ENCODE assay signal across 16 mouse cellular contexts in genomic region chr3:84646331-84646845, GRCm38 (mm10). TPM values are rescaled to one million over a fixed set of nuclear protein-coding genes. Genes with fewer than 3 reads are reported as not detected.
A peak's percentile ranks its signal among the peaks of the same experiment; 100 is the strongest.
DNase-seq lines count a peak whose midpoint lies in the region; ATAC-seq and TF ChIP-seq lines count a peak whose summit lies in the region.
"Had no signal": no experiment of that assay in that cellular context is flagged by ENCODE, and none has a peak within 500 bp of the region (broad histone marks: within the 10 kb centered on the region; RNA-seq: fewer than 3 reads in every experiment).

No protein-coding gene starts in this region.

- H3K79me2 ChIP-seq in CH12.LX (replicated peaks; ENCODE audit: control insufficient read depth, extremely low read depth, insufficient read depth, poor library complexity, severe bottlenecking), result no peaks in the 10 kb centered on the region

- no peaks in the 10 kb centered on the region for H3K27me3 ChIP-seq in kidney, adult 2 months (replicated peaks; ENCODE audit: control insufficient read depth, insufficient read depth, low read length)
- H3K27me3 ChIP-seq in CH12.LX (replicated peaks), result no peaks in the 10 kb centered on the region
- H3K27me3 ChIP-seq: embryonic facial prominence, embryonic 12.5 days had no signal

- 59% methylated on average over 8 of the region's 8 CpGs for WGBS in kidney, adult 2 months

- TF ChIP-seq CTCF in kidney, adult 2 months (conservative IDR thresholded peaks at IDR 0.05; ENCODE audit: insufficient read depth, insufficient read length, low read depth, low read length), result no peak
- TF ChIP-seq CTCF in CH12.LX (conservative IDR thresholded peaks at IDR 0.05 in 1 of 2, IDR thresholded peaks at IDR 0.05 in 1 of 2; ENCODE audit: low read depth in 2 of 2, low read length in 2 of 2), result no peak

- dilution Hi-C loops in CH12.LX (cut with MboI; ENCODE audit: extremely low pct_ligation_motif_present, extremely low pct_unique_long_range_greater_than_20kb, low sequenced_read_pairs), result no loop called here

- H3K4me1 ChIP-seq in kidney, adult 2 months (ENCODE audit: control insufficient read depth, insufficient read depth, low read length), result no peaks in the 10 kb centered on the region
- H3K4me1 ChIP-seq in CH12.LX (ENCODE audit: control insufficient read depth in 1 of 2, insufficient read depth in 2 of 2), result peaks cover 6 to 23% of the 10 kb centered on the region in 2 experiments
- H3K4me1 ChIP-seq: embryonic facial prominence, embryonic 12.5 days had no signal

- H3K9me3 ChIP-seq in CH12.LX (replicated peaks; ENCODE audit: low read length), result peaks cover 7% of the 10 kb centered on the region
- H3K9me3 ChIP-seq: embryonic facial prominence, embryonic 12.5 days; hindbrain, embryonic 13.5 days had no signal

- in situ Hi-C loops in CH12.LX (cut with MboI; ENCODE audit: low pct_ligation_motif_present, low pct_unique_long_range_greater_than_20kb, low sequenced_read_pairs), result no loop called here

- peak; percentile 57 for DNase-seq in kidney, adult 2 months
- no peak for DNase-seq in kidney, postnatal 4 days
- DNase-seq in CH12.LX (ENCODE audit: extremely low read depth), result no peak
- DNase-seq in adrenal gland, adult 2 months, result peak; percentile 85
- DNase-seq in right cerebral cortex, postnatal 4 days, result no peak
- no peak for DNase-seq in right cerebral cortex, adult 18-20 months
- DNase-seq: cerebellum, postnatal 10 days; gastrocnemius, postnatal 25 days; kidney, postnatal 10 days; liver; midbrain, embryonic 14.5 days had no signal

- no peaks in the 10 kb centered on the region for H3K36me3 ChIP-seq in kidney, adult 2 months (ENCODE audit: control insufficient read depth, insufficient read depth, low read length)
- no peaks in the 10 kb centered on the region for H3K36me3 ChIP-seq in CH12.LX (replicated peaks in 1 of 2; ENCODE audit: control insufficient read depth in 1 of 2, insufficient read depth in 1 of 2, low read length in 1 of 2)
- H3K36me3 ChIP-seq: embryonic facial prominence, embryonic 12.5 days; hindbrain, embryonic 13.5 days had no signal

- no peak overlapping the region for H3K4me3 ChIP-seq in kidney, adult 2 months (ENCODE audit: insufficient read depth, low read depth, low read length)
- no peak overlapping the region for H3K4me3 ChIP-seq in CH12.LX (replicated peaks in 1 of 3; ENCODE audit: low read depth in 2 of 3, low read length in 2 of 3, poor library complexity in 1 of 3)
- H3K4me3 ChIP-seq: embryonic facial prominence, embryonic 12.5 days; hindbrain, embryonic 13.5 days had no signal

- no peak overlapping the region for H3K27ac ChIP-seq in kidney, adult 2 months (ENCODE audit: insufficient read depth, low read depth, low read length)
- H3K27ac ChIP-seq in CH12.LX (ENCODE audit: insufficient read depth, low read depth), result no peak overlapping the region
- H3K27ac ChIP-seq: embryonic facial prominence, embryonic 12.5 days; hindbrain, embryonic 13.5 days had no signal

- H3K9ac ChIP-seq in CH12.LX (ENCODE audit: insufficient read depth, low read depth), result no peak overlapping the region
- H3K9ac ChIP-seq: embryonic facial prominence, embryonic 12.5 days; hindbrain, embryonic 13.5 days had no signal

- 0 out of 2 replicates have a peak, but pooled peaks have one; percentile 15 for ATAC-seq in megakaryocyte, adult 5-6 weeks (ENCODE audit: poor library complexity, severe bottlenecking)
- ATAC-seq: forebrain, embryonic 14.5 days; lung, postnatal 0 days had no signal

- no peak for TF ChIP-seq POLR2A in kidney, adult 2 months (IDR thresholded peaks at IDR 0.05; ENCODE audit: low read depth, low read length)
- no peak for TF ChIP-seq POLR2A in CH12.LX (IDR thresholded peaks at IDR 0.05; ENCODE audit: low read depth, low read length)

- no peak for TF ChIP-seq RAD21 in CH12.LX (IDR thresholded peaks at IDR 0.05; ENCODE audit: low read depth, low read length)

- H3K4me2 ChIP-seq in CH12.LX (ENCODE audit: insufficient read depth, low read depth, poor library complexity, severe bottlenecking), result no peak overlapping the region
- H3K4me2 ChIP-seq: embryonic facial prominence, embryonic 12.5 days; hindbrain, embryonic 13.5 days had no signal

- TF ChIP-seq EP300 in CH12.LX (IDR thresholded peaks at IDR 0.05; ENCODE audit: low read length), result no peak

TF ChIP-seq in CH12.LX, 34 proteins besides CTCF, POLR2A, EP300 and RAD21:
- peak; percentile 61; the same call in 1 of the 2 replicates for TF ChIP-seq MAFK (IDR thresholded peaks at IDR 0.05; ENCODE audit: insufficient replicate concordance, low read length)
- TF ChIP-seq BHLHE40 (IDR thresholded peaks at IDR 0.05; ENCODE audit: low read depth, low read length), result no peak

RNA-seq across cellular contexts. Expression of gene Tmem154, which starts 19.6 kb away (rescaled TPM):
- polyA plus RNA-seq in kidney, adult 2 months (2012; rRNA removed), result 0.42 and 0.88 TPM in 2 replicates
- 38.6 and 42.8 TPM in 2 replicates for total RNA-seq in CH12.LX (2012; rRNA removed)
- 57.1 and 57.7 TPM in 2 replicates for total RNA-seq in CH12.LX (2014; rRNA removed)
- polyA plus RNA-seq in CH12.LX (2012; ENCODE audit: insufficient read length, low read depth), result 81.6 and 91.5 TPM in 2 replicates
- 1 to 10 TPM; 3.8 to 3.9 TPM for total RNA-seq in adrenal gland, adult 2 months (2021)
- polyA plus RNA-seq in adrenal gland, adult 2 months (2012; rRNA removed), result 0.96 and 1.1 TPM in 2 replicates
- 94.0 and 94.4 TPM in 2 replicates for total RNA-seq in megakaryocyte, adult 5-6 weeks (2015)
- total RNA-seq in megakaryocyte, adult 5-6 weeks (2017), result 44.4 and 60.0 TPM in 2 replicates

RNA-seq across cellular contexts. Expression of gene Tigd4, which starts 53.0 kb away (rescaled TPM):
- polyA plus RNA-seq in kidney, adult 2 months (2012; rRNA removed), result not detected in 2 replicates
- total RNA-seq in CH12.LX (2012; rRNA removed) (not detected in 2 replicates), CH12.LX (2014; rRNA removed) (not detected in 2 replicates)
- not detected in 2 replicates for polyA plus RNA-seq in CH12.LX (2012; ENCODE audit: insufficient read length, low read depth)
- total RNA-seq in adrenal gland, adult 2 months (2021), result not detected
- not detected in 2 replicates for polyA plus RNA-seq in adrenal gland, adult 2 months (2012; rRNA removed)
- total RNA-seq in megakaryocyte, adult 5-6 weeks (2015), result not detected in 2 replicates
- total RNA-seq in megakaryocyte, adult 5-6 weeks (2017), result not detected in 2 replicates
- polyA plus RNA-seq: forebrain, embryonic 14.5 days; hindbrain, embryonic 13.5 days; midbrain, embryonic 14.5 days had no signal

Comparison
In these comparisons a context has a peak if more than half of its experiments do, and no peak if none do; other contexts are left out.
1. DNase-seq: peak in kidney, adult 2 months (single experiment) and adrenal gland, adult 2 months (single experiment); none in kidney, postnatal 4 days (0 of 2), CH12.LX (single experiment), right cerebral cortex, postnatal 4 days (single experiment) and right cerebral cortex, adult 18-20 months (single experiment).
2. RNA of gene Tmem154, which starts 19.6 kb away (total RNA-seq): 44.4 to 94.4 TPM in megakaryocyte, adult 5-6 weeks and 38.6 to 57.7 TPM in CH12.LX; 3.8 to 3.9 TPM in adrenal gland, adult 2 months; every median in the first group is over 4 times any median in the second.